Mouse (Mus musculus) kidney, adult 11 months (tissue): ENCODE measurements around the gene Ppp6c.
"Not testable (repeated sequence)": the region's sequence is repeated elsewhere in the genome, so short reads cannot be mapped to it uniquely, and the experiment has no call there.

Experiments
- DNase-seq: peaks from one replicate; pipeline ENCODE4 v3.0.0; 2022

The Ppp6c gene

DNA sequence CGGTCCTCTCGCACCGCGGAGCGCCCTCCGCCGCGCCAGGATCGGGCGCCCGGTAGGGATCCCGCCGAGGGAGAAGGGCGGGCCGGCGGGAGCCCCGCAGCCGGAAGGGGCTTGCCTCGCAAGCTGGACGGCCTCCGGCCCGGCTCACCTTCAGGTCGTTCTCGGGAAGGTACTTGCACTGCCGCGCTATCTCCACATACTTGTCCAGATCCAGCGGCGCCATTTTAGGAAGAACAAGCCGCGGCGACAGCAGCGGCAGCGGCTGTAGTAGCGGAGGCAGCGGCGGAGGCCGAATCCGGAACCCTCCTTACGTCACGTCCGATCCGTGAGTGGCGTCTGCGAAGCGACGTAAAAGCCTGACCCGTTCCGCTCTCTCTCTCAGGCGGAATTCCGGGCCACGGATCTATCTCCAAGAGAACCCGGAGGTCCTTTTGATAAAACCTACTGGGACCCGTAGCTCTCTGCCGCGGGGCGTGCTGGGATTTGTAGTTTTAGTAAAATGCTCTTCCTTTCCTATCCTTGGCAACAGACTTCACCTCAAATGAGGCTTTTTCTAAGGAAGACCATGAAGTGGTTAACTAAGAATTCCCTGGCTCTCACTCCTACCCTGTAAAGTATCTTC lies at the start of gene Ppp6c:
Gene Ppp6c (minus strand): TSS at position 433 of the 622 bp plus-strand sequence.
- peak; percentile 96 for DNase-seq

- DNase-seq = peak; percentile 7
Observed at GRCm38 (mm10) chr2:39268357-39268756, 42.1 kb upstream of the Ppp6c start.

- DNase-seq = not testable (repeated sequence)
Observed at GRCm38 (mm10) chr2:39252275-39252674, 26.0 kb upstream of the Ppp6c start.

GRCm38 (mm10) chr2:39246862-39247261 lies 20.6 kb upstream of the Ppp6c start:
- DNase-seq = not testable (repeated sequence)

- no peak for DNase-seq
Observed at GRCm38 (mm10) chr2:39226731-39227130, 480 bp upstream of the Ppp6c start.

DNA sequence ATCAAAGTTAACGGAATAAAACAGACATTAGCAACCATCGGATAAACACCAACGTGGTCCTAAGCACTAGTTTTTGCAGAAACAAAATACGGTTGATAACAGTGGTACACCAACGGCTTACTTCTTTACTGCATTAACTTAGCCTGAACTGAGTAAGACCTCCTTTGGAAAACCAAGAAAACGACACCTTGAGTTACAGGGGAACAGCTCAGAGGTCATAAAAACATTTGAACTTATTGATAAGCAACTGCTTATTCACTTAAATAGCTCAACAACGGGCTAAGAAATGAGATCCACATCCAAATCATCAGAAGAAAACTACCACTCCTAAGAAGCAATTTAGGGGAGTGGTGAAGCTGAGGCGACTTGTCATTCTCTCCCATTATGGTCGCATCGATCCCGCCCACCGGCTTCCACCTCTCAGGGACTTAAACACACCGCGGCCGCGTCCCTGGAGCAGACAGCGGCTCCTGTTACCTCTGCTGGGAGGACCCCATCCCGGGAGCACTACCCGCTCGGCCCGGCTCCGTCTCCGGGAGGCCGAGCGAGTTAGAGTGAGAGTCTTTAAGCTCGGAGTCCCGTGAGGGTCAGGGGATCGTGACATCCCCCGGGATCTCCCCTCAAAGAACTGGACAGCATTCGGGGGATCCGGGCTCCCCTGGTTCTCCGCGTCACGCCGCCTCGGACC lies 776 bp downstream of the Ppp6c start:
- DNase-seq = not testable (repeated sequence)

DNA sequence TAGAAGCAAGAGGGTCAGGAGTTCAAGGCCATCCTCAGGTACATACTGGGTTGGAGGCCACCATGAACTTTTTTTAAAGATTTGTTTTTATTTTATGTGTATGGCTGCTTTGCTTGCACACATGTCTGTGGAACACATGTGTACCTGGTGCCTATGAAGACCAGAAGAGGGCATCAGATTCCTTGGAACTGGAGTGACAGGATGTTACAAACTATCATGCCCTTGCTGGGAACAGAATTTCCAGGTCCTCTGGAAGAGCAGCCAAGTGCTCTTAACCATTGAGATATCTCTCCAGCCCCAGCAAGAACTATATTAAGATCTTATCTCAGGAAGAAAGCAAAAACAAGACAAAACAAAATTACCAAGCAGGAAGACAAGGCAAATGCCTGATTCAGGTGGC lies 1.6 kb downstream of the Ppp6c start:
- no peak for DNase-seq

DNA sequence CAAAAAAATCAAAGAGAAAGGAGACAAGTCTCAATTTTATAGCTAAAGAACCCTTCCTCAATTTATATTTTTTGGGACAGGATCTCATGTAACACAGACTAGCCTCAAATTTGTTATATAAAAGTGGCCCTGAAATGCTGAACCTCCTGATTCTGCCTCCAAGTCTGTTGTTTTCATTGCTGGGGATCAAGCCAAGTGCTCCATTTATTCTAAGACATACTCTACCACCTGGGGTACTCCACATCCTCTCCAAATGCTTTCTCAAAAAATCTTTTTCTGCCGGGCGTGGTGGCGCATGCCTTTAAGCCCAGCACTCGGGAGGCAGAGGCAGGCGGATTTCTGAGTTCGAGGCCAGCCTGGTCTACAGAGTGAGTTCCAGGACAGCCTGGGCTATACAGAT lies 6.2 kb downstream of the Ppp6c start:
- no peak for DNase-seq

DNA sequence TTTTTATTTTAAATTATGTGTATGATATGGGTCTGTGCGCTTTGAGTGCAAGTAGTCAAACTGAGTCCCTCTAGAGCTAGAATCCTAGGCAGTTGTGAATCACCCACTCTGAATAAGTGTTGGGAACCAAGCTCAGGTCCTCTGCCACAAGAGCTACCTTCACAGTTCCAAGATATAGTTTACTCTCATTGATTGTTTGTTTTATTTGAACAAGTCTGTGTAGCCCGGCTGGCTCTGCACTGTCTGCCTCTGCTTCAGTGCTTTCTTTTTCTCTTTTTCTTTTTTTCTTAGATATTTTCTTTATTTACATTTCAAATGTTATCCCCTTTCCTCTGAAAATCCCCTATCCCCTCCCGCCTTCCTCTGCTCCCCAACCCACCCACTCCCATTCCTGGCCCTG lies 7.2 kb downstream of the Ppp6c start:
- DNase-seq = no peak

DNA sequence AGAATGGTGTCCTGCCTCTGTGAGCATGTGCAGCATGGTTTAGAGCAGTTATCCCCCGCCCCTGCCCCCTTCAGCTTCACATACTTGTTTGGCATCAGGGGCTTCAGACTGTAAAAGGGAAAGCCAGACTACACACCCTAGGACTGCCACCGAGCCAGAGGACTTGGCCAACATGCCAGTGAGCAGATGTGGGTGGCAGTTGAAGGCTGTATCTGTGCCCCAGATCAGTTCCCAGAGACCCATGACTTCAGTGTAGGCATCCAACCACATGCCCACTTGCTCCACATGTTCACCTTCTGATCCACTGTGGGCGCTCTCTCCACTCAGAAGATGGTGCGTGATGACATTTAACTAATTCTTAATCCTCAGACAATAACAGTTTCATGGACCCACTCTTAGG lies 9.1 kb downstream of the Ppp6c start:
- DNase-seq = no peak

GRCm38 (mm10) chr2:39210738-39211137 lies 15.5 kb downstream of the Ppp6c start:
- DNase-seq = no peak

DNA sequence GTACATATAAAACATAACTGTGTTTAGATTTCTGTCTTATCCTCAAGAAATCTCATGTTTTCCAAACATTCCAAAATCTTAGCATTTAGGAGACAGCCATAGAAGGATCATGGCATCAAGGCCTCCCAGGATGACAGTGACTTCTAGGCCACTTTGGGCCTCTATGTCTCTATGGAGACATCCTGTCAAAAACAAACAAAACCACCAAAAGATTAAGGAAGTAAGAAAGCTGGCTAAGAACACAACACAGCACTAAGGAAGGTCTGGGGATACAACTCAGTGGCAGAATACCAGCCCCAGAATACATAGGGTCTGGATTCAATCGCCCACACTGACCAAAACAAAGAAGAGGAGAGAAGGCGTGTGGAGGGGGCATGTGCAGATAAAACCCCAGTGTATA lies 22.9 kb downstream of the Ppp6c start:
- DNase-seq = no peak

DNA sequence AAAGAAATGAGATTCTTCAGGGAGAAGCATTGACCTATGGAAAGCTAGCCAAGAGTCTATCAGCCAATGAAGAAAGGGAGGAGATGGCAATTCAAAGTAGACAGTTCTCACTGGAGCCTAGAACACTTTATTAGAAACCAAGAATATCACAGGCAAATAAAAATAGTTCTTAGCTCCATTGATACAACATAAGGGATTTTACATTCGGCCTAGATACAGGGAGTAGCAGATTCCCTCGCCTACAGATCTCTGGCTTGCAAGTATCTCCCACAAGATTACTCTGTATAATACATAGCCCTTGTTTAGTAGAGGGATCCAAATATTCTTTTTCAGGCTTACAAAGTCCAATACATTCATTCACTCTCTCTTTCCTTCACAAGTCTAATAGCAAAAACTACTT lies 31.4 kb downstream of the Ppp6c start:
- DNase-seq = no peak

DNA sequence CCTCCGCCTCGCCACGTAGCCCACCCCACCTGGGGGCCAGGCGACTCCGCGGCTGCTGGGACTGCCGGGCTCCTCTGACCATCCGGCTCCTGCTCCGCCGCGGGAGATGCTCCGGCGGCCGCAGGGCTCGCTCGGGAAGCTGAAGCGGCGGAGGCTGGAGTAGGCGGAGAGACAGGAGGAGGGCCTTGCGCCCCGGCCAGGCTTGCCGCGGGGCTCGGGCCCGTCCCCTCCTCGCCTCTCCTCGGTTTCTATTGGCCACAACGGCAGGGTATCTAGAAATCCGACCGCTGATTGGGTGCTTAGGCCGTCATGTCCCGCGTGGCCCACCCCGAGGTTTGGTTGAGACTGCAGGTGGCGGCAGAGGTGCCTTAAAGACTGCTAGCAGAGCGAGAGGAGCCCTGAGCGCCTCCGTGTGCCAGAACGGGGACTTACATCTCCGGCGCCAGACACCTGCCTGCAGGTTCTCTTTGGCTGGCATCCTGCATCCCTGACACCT lies 35.6 kb downstream of the Ppp6c start, which contains the start of gene Scai:
Gene Scai (minus strand): TSS at position 174 of the 496 bp plus-strand sequence.
- peak; percentile 99 for DNase-seq

GRCm38 (mm10) chr2:39189961-39190560 lies 36.2 kb downstream of the Ppp6c start:
- DNase-seq = no peak

DNA sequence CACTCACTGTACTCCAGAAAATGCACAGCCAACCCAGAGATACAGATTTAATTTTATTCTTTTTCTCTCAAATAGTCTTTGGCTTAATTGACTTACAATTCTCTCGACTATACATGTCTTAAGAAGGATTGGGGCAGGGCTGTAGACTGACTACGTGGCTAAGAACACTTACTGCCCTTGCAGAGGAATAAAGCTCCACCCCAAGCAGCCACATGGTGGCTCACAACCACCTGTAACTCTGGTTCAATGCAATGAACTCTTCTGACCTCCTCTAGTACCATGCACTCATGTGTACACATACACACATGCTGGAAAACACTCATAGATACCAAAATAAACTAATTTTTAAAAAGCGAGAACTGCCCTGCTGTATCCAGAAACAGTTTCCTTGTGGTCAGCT lies 40.3 kb downstream of the Ppp6c start:
- DNase-seq = no peak

- no peak for DNase-seq
Observed at GRCm38 (mm10) chr2:39183587-39183986, 42.7 kb downstream of the Ppp6c start.

- no peak for DNase-seq
Observed at GRCm38 (mm10) chr2:39160996-39161395, 65.3 kb downstream of the Ppp6c start.

DNA sequence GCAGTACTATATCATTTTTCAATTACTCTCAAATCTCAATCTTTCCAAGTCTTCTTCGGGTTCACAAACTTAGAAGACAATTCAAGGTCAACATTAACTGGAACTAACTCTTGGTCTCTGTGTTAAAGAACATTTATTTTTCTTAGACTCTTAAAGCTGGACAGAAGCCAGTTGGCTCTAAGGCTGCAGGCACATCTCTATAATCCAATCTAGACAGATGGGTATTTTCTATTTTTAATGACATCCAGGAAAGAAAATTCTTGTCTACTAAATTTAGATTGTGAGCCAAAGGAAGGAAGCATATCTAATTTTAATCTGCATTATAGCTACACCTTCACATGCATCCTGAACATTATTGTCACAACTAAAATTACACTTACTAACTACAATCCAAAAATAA lies 68.3 kb downstream of the Ppp6c start:
- DNase-seq = no peak

- no peak for DNase-seq
Observed at GRCm38 (mm10) chr2:39156821-39157220, 69.4 kb downstream of the Ppp6c start.

GRCm38 (mm10) chr2:39150943-39151342 lies 75.3 kb downstream of the Ppp6c start:
- no peak for DNase-seq

- no peak for DNase-seq
Observed at GRCm38 (mm10) chr2:39148075-39148474, 78.2 kb downstream of the Ppp6c start.

GRCm38 (mm10) chr2:39146469-39146868 lies 79.8 kb downstream of the Ppp6c start:
- DNase-seq = no peak
